Mouse (Mus musculus): ENCODE data around the gene Kars. TPM values are rescaled to one million over a fixed set of nuclear protein-coding genes. Genes with fewer than 3 reads are reported as not detected.

The Kars gene
- polyA plus RNA-seq (2012; rRNA removed): 25.2 and 27.9 TPM in 2 replicates

DNA sequence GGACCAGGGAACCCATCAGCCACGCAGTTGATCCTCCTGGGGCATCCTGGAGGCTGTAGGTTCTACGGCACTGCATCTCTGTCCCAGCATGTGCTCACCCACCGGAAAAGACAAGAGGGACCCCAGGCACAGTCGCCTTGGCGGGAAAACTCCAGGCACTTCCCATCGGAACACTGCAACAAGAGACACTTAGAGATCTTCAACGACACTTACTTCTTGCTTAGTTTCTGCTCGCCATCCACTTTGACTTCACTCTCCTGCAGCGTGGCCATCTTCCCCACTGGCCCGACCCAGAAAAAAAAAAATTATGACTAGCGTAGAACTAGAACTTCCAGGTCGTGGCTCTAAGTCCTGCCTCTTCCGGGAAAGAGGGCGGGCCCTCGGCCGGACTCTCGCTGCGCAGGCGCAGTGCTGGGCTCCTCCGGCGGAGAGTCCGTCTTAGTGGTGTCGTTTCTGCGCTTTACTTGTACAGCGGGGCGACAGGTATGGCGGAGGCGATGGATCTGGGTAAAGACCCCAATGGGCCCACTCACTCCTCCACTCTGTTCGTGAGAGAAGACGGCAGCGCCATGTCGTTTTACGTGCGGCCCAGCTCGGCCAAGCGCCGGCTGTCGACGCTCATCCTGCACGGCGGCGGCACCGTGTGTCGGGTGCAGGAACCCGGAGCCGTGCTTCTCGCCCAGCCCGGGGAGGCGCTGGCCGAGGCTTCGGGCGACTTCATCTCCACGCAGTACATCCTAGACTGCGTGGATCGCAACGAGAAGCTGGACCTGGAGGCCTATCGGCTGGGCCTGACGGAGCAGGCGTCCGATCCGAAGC is at the start of gene Kars, which contains the start of gene Terf2ip:
TSS of gene Kars (minus strand) at position 327 of the 819 bp plus-strand sequence.
TSS of gene Terf2ip (plus strand) at position 402 of the 819 bp plus-strand sequence.
- Histone ChIP-seq H3K27ac (ENCODE audit: insufficient read depth, low read length) (peak within 1 kb of the TSS; percentile 64), H3K4me3 (ENCODE audit: extremely low read depth, insufficient read depth, insufficient read length) (peak within 1 kb of the TSS; percentile 91), H3K36me3 (ENCODE audit: control insufficient read depth, insufficient read depth, low read length) (peaks cover 5% of the 10 kb centered on the region), H3K27me3 (ENCODE audit: control insufficient read depth, insufficient read depth, low read length) (no peaks in the 10 kb centered on the region), H3K4me1 (ENCODE audit: control insufficient read depth, insufficient read depth, insufficient read length) (peaks cover 8% of the 10 kb centered on the region; the same call in 1 of the 2 replicates)
- DNase-seq (ENCODE audit: low read depth in 1 of 2, low spot score in 2 of 2): peak; percentile 83 to 92
- under 1% methylated on average over 61 of the region's 61 CpGs for WGBS
- TF ChIP-seq CTCF (IDR thresholded peaks at IDR 0.05; ENCODE audit: extremely low read depth, insufficient read depth, insufficient read length, insufficient replicate concordance) (no peak), POLR2A (IDR thresholded peaks at IDR 0.05; ENCODE audit: low read depth, low read length) (peak; percentile 44)

DNA sequence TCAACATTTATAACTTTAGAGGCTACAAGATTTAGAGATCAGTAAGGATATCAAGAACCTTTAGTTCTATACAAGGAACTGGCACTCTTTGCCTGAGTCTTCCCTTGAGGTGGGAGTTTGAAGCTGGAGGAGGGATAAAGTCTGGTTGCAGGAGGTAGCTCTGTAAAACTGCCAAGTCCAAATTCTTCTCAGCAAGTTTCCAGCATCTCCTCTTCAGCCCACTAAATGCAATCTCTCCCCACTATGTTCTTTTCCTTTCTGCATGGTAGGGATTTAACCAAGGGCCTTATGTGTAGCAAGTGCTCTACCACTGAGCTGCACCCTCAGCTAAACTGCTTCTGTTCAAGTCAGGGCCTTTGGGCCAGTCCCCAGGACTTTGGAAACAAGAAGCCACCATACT is 43.3 kb upstream of the Kars start:
- Histone ChIP-seq H3K27me3 (ENCODE audit: control insufficient read depth, insufficient read depth, low read length) (no peaks in the 10 kb centered on the region), H3K27ac (ENCODE audit: insufficient read depth, low read length) (no peak overlapping the region), H3K4me1 (ENCODE audit: control insufficient read depth, insufficient read depth, insufficient read length) (no peaks in the 10 kb centered on the region), H3K36me3 (ENCODE audit: control insufficient read depth, insufficient read depth, low read length) (no peaks in the 10 kb centered on the region), H3K4me3 (ENCODE audit: extremely low read depth, insufficient read depth, insufficient read length) (no peak overlapping the region)
- DNase-seq (ENCODE audit: low read depth in 1 of 2, low spot score in 2 of 2): no peak
- TF ChIP-seq CTCF (IDR thresholded peaks at IDR 0.05; ENCODE audit: extremely low read depth, insufficient read depth, insufficient read length, insufficient replicate concordance): no peak
- no peak for TF ChIP-seq POLR2A (IDR thresholded peaks at IDR 0.05; ENCODE audit: low read depth, low read length)

DNA sequence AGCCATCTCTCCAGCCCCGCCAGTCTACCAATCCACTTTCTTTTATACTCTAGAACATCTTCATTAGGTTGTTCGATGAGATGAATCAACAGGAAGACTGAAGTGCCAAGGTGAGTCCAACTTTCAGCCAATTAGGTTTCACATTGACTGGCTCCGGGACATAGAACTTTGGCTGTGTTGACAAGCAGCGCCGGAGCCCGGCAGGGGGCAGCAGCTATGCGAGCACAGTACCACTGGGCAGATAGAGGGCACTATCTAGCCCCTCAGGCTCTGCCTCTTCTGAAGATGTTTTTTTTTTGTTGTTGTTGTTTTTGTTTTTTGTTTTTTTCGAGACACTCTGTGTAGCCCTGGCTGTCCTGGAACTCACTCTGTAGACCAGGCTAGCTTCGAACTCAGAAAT is 40.4 kb upstream of the Kars start:
- no peak for DNase-seq (ENCODE audit: low read depth in 1 of 2, low spot score in 2 of 2)
- no peaks in the 10 kb centered on the region for H3K36me3 ChIP-seq (ENCODE audit: control insufficient read depth, insufficient read depth, low read length)
- no peak overlapping the region for H3K27ac ChIP-seq (ENCODE audit: insufficient read depth, low read length)
- no peaks in the 10 kb centered on the region for H3K27me3 ChIP-seq (ENCODE audit: control insufficient read depth, insufficient read depth, low read length)
- no peak overlapping the region for H3K4me3 ChIP-seq (ENCODE audit: extremely low read depth, insufficient read depth, insufficient read length)
- no peak for TF ChIP-seq POLR2A (IDR thresholded peaks at IDR 0.05; ENCODE audit: low read depth, low read length)
- no peak for TF ChIP-seq CTCF (IDR thresholded peaks at IDR 0.05; ENCODE audit: extremely low read depth, insufficient read depth, insufficient read length, insufficient replicate concordance)
- WGBS: 74% methylated on average over 9 of the region's 9 CpGs
- no peaks in the 10 kb centered on the region for H3K4me1 ChIP-seq (ENCODE audit: control insufficient read depth, insufficient read depth, insufficient read length)

DNA sequence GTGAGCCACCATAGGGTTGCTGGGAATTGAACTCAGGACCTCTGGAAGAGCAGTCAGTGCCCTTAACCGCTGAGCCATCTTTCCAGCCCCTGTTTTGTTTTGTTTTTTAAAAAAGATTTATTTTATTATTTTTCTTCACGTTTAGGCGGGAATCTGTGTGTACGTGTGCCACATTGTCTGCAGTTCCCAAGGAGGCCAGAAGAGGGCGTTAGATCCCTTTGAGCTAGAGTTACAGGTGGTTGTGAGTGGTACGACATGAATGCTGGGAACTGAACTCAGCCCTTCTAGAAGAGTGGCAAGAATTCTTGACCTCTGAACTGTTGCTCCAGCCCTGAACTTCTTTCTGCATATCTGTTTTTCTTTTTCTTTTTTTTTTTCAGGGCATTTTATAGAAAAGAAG is 38.9 kb upstream of the Kars start:
- WGBS: 77% methylated on average over 6 of the region's 6 CpGs
- Histone ChIP-seq H3K4me1 (ENCODE audit: control insufficient read depth, insufficient read depth, insufficient read length) (no peaks in the 10 kb centered on the region), H3K27ac (ENCODE audit: insufficient read depth, low read length) (no peak overlapping the region), H3K36me3 (ENCODE audit: control insufficient read depth, insufficient read depth, low read length) (no peaks in the 10 kb centered on the region), H3K4me3 (ENCODE audit: extremely low read depth, insufficient read depth, insufficient read length) (no peak overlapping the region), H3K27me3 (ENCODE audit: control insufficient read depth, insufficient read depth, low read length) (no peaks in the 10 kb centered on the region)
- DNase-seq (ENCODE audit: low read depth in 1 of 2, low spot score in 2 of 2): no peak
- TF ChIP-seq POLR2A (IDR thresholded peaks at IDR 0.05; ENCODE audit: low read depth, low read length): no peak
- no peak for TF ChIP-seq CTCF (IDR thresholded peaks at IDR 0.05; ENCODE audit: extremely low read depth, insufficient read depth, insufficient read length, insufficient replicate concordance)

DNA sequence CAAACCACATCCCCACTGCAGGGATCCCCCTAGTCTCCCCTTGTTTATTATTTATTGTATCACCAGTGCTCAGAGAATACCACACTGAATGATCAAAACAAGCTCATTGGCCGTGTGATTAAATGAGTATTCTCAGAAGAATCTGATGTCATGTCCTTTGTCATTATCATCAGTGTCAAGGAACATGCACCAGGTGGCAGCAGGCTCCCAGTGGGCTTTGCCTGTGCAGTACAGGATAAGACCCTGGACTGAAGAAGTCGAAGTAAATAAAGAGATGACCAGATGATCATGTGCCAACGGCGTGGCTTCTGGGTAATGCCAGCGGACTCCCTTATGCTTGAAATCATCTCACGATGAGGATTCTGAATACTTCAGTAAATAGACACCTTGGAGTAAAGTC is 37.2 kb upstream of the Kars start:
- Histone ChIP-seq H3K4me3 (ENCODE audit: extremely low read depth, insufficient read depth, insufficient read length) (no peak overlapping the region), H3K27me3 (ENCODE audit: control insufficient read depth, insufficient read depth, low read length) (no peaks in the 10 kb centered on the region), H3K36me3 (ENCODE audit: control insufficient read depth, insufficient read depth, low read length) (no peaks in the 10 kb centered on the region), H3K4me1 (ENCODE audit: control insufficient read depth, insufficient read depth, insufficient read length) (no peaks in the 10 kb centered on the region), H3K27ac (ENCODE audit: insufficient read depth, low read length) (no peak overlapping the region)
- DNase-seq (ENCODE audit: low read depth in 1 of 2, low spot score in 2 of 2): no peak
- TF ChIP-seq POLR2A (IDR thresholded peaks at IDR 0.05; ENCODE audit: low read depth, low read length) (no peak), CTCF (IDR thresholded peaks at IDR 0.05; ENCODE audit: extremely low read depth, insufficient read depth, insufficient read length, insufficient replicate concordance) (no peak)
- WGBS: 86% methylated on average over 6 of the region's 6 CpGs

DNA sequence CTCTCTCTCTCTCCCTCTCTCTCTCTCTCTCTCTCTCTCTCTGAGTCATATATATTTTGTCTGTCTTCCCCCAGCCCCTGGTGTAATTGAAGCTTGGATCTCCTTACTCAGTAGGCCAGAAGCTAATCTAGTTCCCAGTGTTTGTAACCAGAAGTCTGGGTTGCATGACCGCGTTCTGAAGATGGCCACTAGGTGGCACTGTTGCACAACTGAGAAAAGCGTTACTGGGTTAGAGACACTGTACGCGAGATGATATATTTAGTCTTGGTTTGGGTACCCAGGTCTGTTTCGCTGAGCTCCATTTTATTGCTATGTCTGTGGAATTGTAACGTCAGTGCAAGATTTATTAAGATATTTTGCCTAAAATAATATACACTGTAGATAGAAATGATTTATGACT is 34.8 kb upstream of the Kars start:
- no peaks in the 10 kb centered on the region for H3K27me3 ChIP-seq (ENCODE audit: control insufficient read depth, insufficient read depth, low read length)
- WGBS: under 1% methylated on average over 7 of the region's 7 CpGs
- no peak overlapping the region for H3K4me3 ChIP-seq (ENCODE audit: extremely low read depth, insufficient read depth, insufficient read length)
- H3K36me3 ChIP-seq (ENCODE audit: control insufficient read depth, insufficient read depth, low read length): no peaks in the 10 kb centered on the region
- no peak overlapping the region for H3K27ac ChIP-seq (ENCODE audit: insufficient read depth, low read length)
- no peak for TF ChIP-seq POLR2A (IDR thresholded peaks at IDR 0.05; ENCODE audit: low read depth, low read length)
- peak; percentile 74; the same call in 1 of the 2 replicates for TF ChIP-seq CTCF (IDR thresholded peaks at IDR 0.05; ENCODE audit: extremely low read depth, insufficient read depth, insufficient read length, insufficient replicate concordance)
- DNase-seq (ENCODE audit: low read depth in 1 of 2, low spot score in 2 of 2): peak; percentile 39 to 58
- no peaks in the 10 kb centered on the region for H3K4me1 ChIP-seq (ENCODE audit: control insufficient read depth, insufficient read depth, insufficient read length)

DNA sequence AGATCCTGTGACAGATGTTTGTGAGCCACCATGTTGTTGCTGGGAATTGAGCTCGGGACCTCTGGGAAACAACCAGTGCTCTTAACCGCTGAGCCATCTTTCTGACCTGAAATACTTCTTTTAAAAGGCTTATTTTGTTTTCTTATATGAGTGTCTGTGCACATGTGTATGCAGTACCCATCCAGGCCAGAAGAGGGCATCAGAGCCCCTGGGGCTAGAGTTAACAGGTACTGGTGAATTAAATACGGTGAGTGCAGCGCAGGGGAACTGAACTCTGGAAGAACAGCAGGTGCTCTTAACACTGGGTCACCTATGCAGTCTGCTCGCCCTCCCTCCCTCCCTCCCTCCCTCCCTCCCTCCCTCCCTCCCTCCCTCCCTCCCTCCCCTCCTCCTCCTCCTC is 34.1 kb upstream of the Kars start:
- H3K27ac ChIP-seq (ENCODE audit: insufficient read depth, low read length): no peak overlapping the region
- H3K4me3 ChIP-seq (ENCODE audit: extremely low read depth, insufficient read depth, insufficient read length): no peak overlapping the region
- no peaks in the 10 kb centered on the region for H3K27me3 ChIP-seq (ENCODE audit: control insufficient read depth, insufficient read depth, low read length)
- no peaks in the 10 kb centered on the region for H3K36me3 ChIP-seq (ENCODE audit: control insufficient read depth, insufficient read depth, low read length)
- no peak for DNase-seq (ENCODE audit: low read depth in 1 of 2, low spot score in 2 of 2)
- no peaks in the 10 kb centered on the region for H3K4me1 ChIP-seq (ENCODE audit: control insufficient read depth, insufficient read depth, insufficient read length)
- no peak for TF ChIP-seq CTCF (IDR thresholded peaks at IDR 0.05; ENCODE audit: extremely low read depth, insufficient read depth, insufficient read length, insufficient replicate concordance)
- 81% methylated on average over 5 of the region's 5 CpGs for WGBS

Data from spleen, adult 2 months (tissue).